21 mouse cellular contexts compared by ENCODE assay signal in the genomic region with DNA sequence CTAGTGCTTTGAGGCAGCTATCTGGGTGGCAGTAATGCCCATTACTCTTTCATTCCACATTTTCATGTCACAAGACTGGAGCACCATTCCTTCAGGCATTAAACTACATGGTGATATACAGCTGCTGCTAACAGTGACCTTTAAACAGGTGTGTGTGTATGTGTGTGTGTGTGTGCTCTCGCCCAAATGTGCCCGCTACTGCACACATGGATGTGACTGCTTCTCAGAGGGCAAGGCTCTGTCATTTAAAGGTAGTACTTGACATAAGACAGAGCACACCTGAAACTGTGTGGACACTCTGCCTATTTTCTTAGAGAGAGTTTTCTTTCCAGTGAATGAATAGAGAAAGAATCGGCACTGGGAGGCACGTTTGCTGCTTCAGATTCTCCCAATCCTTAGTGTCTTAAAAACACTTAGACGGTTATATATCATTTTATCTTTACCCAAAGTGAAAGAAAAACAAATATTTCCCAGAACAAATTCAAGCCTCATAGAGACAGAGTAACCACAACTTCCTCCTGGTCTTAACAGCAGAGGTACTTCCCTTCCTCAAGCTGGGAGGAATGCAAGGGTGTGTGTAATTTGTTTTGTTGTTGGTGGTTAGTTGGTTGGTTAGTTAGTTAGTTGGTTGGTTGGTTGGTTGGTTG.
DNase-seq lines count a peak whose midpoint lies in the region; ATAC-seq and TF ChIP-seq lines count a peak whose summit lies in the region.
"Had no signal": no experiment of that assay in that cellular context is flagged by ENCODE, and none has a peak within 500 bp of the region (broad histone marks: within the 10 kb centered on the region; RNA-seq: fewer than 3 reads in every experiment).

No protein-coding gene starts in this region.

- H3K9ac ChIP-seq in midbrain, embryonic 15.5 days = no peak overlapping the region
- no peak overlapping the region for H3K9ac ChIP-seq in forebrain, postnatal 0 days
- H3K9ac ChIP-seq: hindbrain, embryonic 12.5 days; kidney, embryonic 15.5 days had no signal

- TF ChIP-seq POLR2A in spleen, adult 2 months (IDR thresholded peaks at IDR 0.05; ENCODE audit: low read depth, low read length) = no peak

- TF ChIP-seq CTCF in spleen, adult 2 months (IDR thresholded peaks at IDR 0.05; ENCODE audit: extremely low read depth, insufficient read depth, insufficient read length, insufficient replicate concordance) = no peak
- TF ChIP-seq CTCF in forebrain, postnatal 0 days (IDR thresholded peaks at IDR 0.05; ENCODE audit: low read depth) = no peak

- peak; percentile 98 for ATAC-seq in common myeloid progenitor, adult 5-6 weeks (replicated peaks; ENCODE audit: low read depth, poor library complexity, severe bottlenecking)
- ATAC-seq in megakaryocyte, adult 5-6 weeks (ENCODE audit: poor library complexity, severe bottlenecking) = peak; percentile 95
- ATAC-seq in midbrain, embryonic 15.5 days (replicated peaks) = no peak
- no peak for ATAC-seq in forebrain, postnatal 0 days
- ATAC-seq: midbrain, embryonic 16.5 days had no signal

- H3K27ac ChIP-seq in spleen, adult 2 months (ENCODE audit: insufficient read depth, low read length) = peak overlapping the region; percentile 23; the same call in 1 of the 2 replicates
- H3K27ac ChIP-seq in heart, embryonic 10.5 days = no peak overlapping the region
- H3K27ac ChIP-seq in midbrain, embryonic 15.5 days = no peak overlapping the region
- no peak overlapping the region for H3K27ac ChIP-seq in forebrain, postnatal 0 days (ENCODE audit: low read depth, low read length)
- H3K27ac ChIP-seq: embryonic facial prominence, embryonic 10.5 days; heart, adult 2 months; hindbrain, embryonic 12.5 days; kidney, embryonic 15.5 days; limb, embryonic 10.5 days had no signal

- H3K4me1 ChIP-seq in spleen, adult 2 months (ENCODE audit: control insufficient read depth, insufficient read depth, insufficient read length) = no peaks in the 10 kb centered on the region; the same call in 1 of the 2 replicates
- no peaks in the 10 kb centered on the region for H3K4me1 ChIP-seq in heart, embryonic 10.5 days
- no peaks in the 10 kb centered on the region for H3K4me1 ChIP-seq in midbrain, embryonic 15.5 days
- H3K4me1 ChIP-seq in forebrain, postnatal 0 days (ENCODE audit: insufficient read depth) = no peaks in the 10 kb centered on the region
- H3K4me1 ChIP-seq: embryonic facial prominence, embryonic 10.5 days; hindbrain, embryonic 12.5 days; kidney, embryonic 15.5 days; limb, embryonic 10.5 days had no signal

- H3K27me3 ChIP-seq in spleen, adult 2 months (ENCODE audit: control insufficient read depth, insufficient read depth, low read length) = no peaks in the 10 kb centered on the region
- H3K27me3 ChIP-seq in heart, embryonic 10.5 days (ENCODE audit: insufficient read depth, poor library complexity, severe bottlenecking) = no peaks in the 10 kb centered on the region
- H3K27me3 ChIP-seq in midbrain, embryonic 15.5 days (replicated peaks) = no peaks in the 10 kb centered on the region
- no peaks in the 10 kb centered on the region for H3K27me3 ChIP-seq in forebrain, postnatal 0 days (ENCODE audit: insufficient read depth, low read length)
- H3K27me3 ChIP-seq: hindbrain, embryonic 12.5 days; kidney, embryonic 15.5 days had no signal

- 8% methylated on average over 5 of the region's 5 CpGs for WGBS in spleen, adult 2 months
- WGBS in heart, embryonic 10.5 days = 78% methylated on average over 5 of the region's 5 CpGs
- WGBS in midbrain, embryonic 15.5 days = 91% methylated on average over 5 of the region's 5 CpGs
- whole genome bisulfite sequencing in forebrain, postnatal 0 days = 90% methylated on average over 5 of the region's 5 CpGs

- no peak overlapping the region for H3K4me3 ChIP-seq in spleen, adult 2 months (ENCODE audit: extremely low read depth, insufficient read depth, insufficient read length)
- H3K4me3 ChIP-seq in heart, embryonic 10.5 days = no peak overlapping the region
- no peak overlapping the region for H3K4me3 ChIP-seq in midbrain, embryonic 15.5 days
- no peak overlapping the region for H3K4me3 ChIP-seq in forebrain, postnatal 0 days (ENCODE audit: low read depth, low read length)
- H3K4me3 ChIP-seq: embryonic facial prominence, embryonic 10.5 days; erythroblast, embryonic 14.5 days; heart, adult 2 months; hindbrain, embryonic 12.5 days; kidney, embryonic 15.5 days; limb, embryonic 10.5 days had no signal

- no peaks in the 10 kb centered on the region for H3K36me3 ChIP-seq in spleen, adult 2 months (ENCODE audit: control insufficient read depth, insufficient read depth, low read length)
- H3K36me3 ChIP-seq in heart, embryonic 10.5 days = no peaks in the 10 kb centered on the region
- no peaks in the 10 kb centered on the region for H3K36me3 ChIP-seq in midbrain, embryonic 15.5 days (replicated peaks)
- H3K36me3 ChIP-seq in forebrain, postnatal 0 days (ENCODE audit: insufficient read depth) = no peaks in the 10 kb centered on the region
- H3K36me3 ChIP-seq: embryonic facial prominence, embryonic 10.5 days; hindbrain, embryonic 12.5 days; kidney, embryonic 15.5 days; limb, embryonic 10.5 days had no signal

- no peak for DNase-seq in spleen, adult 2 months (ENCODE audit: low read depth in 1 of 2, low spot score in 2 of 2)
- DNase-seq in spleen, postnatal 4 days (ENCODE audit: low spot score in 2 of 2) = no peak
- DNase-seq in heart, embryonic 10.5 days (ENCODE audit: low spot score) = no peak
- no peak for DNase-seq in forebrain, postnatal 0 days
- DNase-seq: adrenal gland, postnatal 14 days; cerebellum, adult 11-12 months; cerebellum, postnatal 25 days; heart, adult 2 months; layer of hippocampus, postnatal 36 days; lung, adult 18-20 months; lung, postnatal 4 days; right cerebral cortex, postnatal 14 days had no signal

- H3K9me3 ChIP-seq in heart, embryonic 10.5 days = no peaks in the 10 kb centered on the region
- no peaks in the 10 kb centered on the region for H3K9me3 ChIP-seq in midbrain, embryonic 15.5 days
- H3K9me3 ChIP-seq in forebrain, postnatal 0 days (ENCODE audit: low read length) = no peaks in the 10 kb centered on the region
- H3K9me3 ChIP-seq: embryonic facial prominence, embryonic 10.5 days; hindbrain, embryonic 12.5 days; kidney, embryonic 15.5 days; limb, embryonic 10.5 days had no signal

- H3K4me2 ChIP-seq in midbrain, embryonic 15.5 days = no peak overlapping the region
- H3K4me2 ChIP-seq in forebrain, postnatal 0 days (ENCODE audit: low read depth) = no peak overlapping the region
- H3K4me2 ChIP-seq: hindbrain, embryonic 12.5 days; kidney, embryonic 15.5 days had no signal

Comparison
In these comparisons a context has a peak if more than half of its experiments do, and no peak if none do; other contexts are left out.
1. ATAC-seq: peak in common myeloid progenitor, adult 5-6 weeks (single experiment) and megakaryocyte, adult 5-6 weeks (single experiment); none in midbrain, embryonic 15.5 days (single experiment) and forebrain, postnatal 0 days (single experiment).